Mouse (Mus musculus): ENCODE measurements around the gene Izumo4. TPM values are rescaled to one million over a fixed set of nuclear protein-coding genes. Genes with fewer than 3 reads are reported as not detected.

Gene Izumo4
- polyA plus RNA-seq, 1 experiment from 2014 or later, result 15.5 TPM

- DNase-seq (ENCODE audit: low spot score), result no peak
- Histone ChIP-seq H3K9me3 (ENCODE audit: control insufficient read depth, low read length) (no peaks in the 10 kb centered on the region), H3K4me1 (replicated peaks; ENCODE audit: control insufficient read depth, insufficient read depth, low read length) (peaks cover 26% of the 10 kb centered on the region), H3K4me3 (ENCODE audit: low read depth, low read length) (no peak overlapping the region), H3K27ac (ENCODE audit: low read depth) (no peak overlapping the region), H3K9ac (ENCODE audit: low read length) (no peak overlapping the region), H3K27me3 (replicated peaks; ENCODE audit: control insufficient read depth, insufficient read depth, low read length) (no peaks in the 10 kb centered on the region), H3K36me3 (ENCODE audit: control insufficient read depth, insufficient read depth, low read length) (no peaks in the 10 kb centered on the region), H3K4me2 (ENCODE audit: low read length) (no peak overlapping the region)
- no peak for ATAC-seq (replicated peaks; ENCODE audit: low FRiP score, low TSS enrichment, low read depth)
- 63% methylated on average over 9 of the region's 9 CpGs for WGBS
Observed at GRCm38 (mm10) chr10:80679556-80680259, 22.3 kb upstream of the Izumo4 start.

- peaks cover 3% of the 10 kb centered on the region; the same call in 1 of the 2 replicates for H3K36me3 ChIP-seq (ENCODE audit: control insufficient read depth, insufficient read depth, low read length)
- no peak overlapping the region for H3K4me3 ChIP-seq (ENCODE audit: low read depth, low read length)
- 81% methylated on average over 2 of the region's 2 CpGs for WGBS
- ATAC-seq (replicated peaks; ENCODE audit: low FRiP score, low TSS enrichment, low read depth) (no peak), DNase-seq (ENCODE audit: low spot score) (no peak)
- no peak overlapping the region for H3K9ac ChIP-seq (ENCODE audit: low read length)
- no peaks in the 10 kb centered on the region for H3K9me3 ChIP-seq (ENCODE audit: control insufficient read depth, low read length)
- H3K4me1 ChIP-seq (replicated peaks; ENCODE audit: control insufficient read depth, insufficient read depth, low read length), result peaks cover 22% of the 10 kb centered on the region
- no peaks in the 10 kb centered on the region for H3K27me3 ChIP-seq (replicated peaks; ENCODE audit: control insufficient read depth, insufficient read depth, low read length)
- H3K27ac ChIP-seq (ENCODE audit: low read depth), result no peak overlapping the region
- H3K4me2 ChIP-seq (ENCODE audit: low read length), result no peak overlapping the region
Observed at GRCm38 (mm10) chr10:80680260-80680696, 21.7 kb upstream of the Izumo4 start.

GRCm38 (mm10) chr10:80682003-80682402, 20.0 kb upstream of the Izumo4 start:
- no peak overlapping the region for H3K4me3 ChIP-seq (ENCODE audit: low read depth, low read length)
- H3K36me3 ChIP-seq (ENCODE audit: control insufficient read depth, insufficient read depth, low read length), result peaks cover 20% of the 10 kb centered on the region
- H3K9ac ChIP-seq (ENCODE audit: low read length), result no peak overlapping the region
- WGBS, result 91% methylated on average over 6 of the region's 6 CpGs
- no peak overlapping the region for H3K27ac ChIP-seq (ENCODE audit: low read depth)
- H3K4me1 ChIP-seq (replicated peaks; ENCODE audit: control insufficient read depth, insufficient read depth, low read length), result peaks cover 21% of the 10 kb centered on the region
- no peaks in the 10 kb centered on the region for H3K9me3 ChIP-seq (ENCODE audit: control insufficient read depth, low read length)
- DNase-seq (ENCODE audit: low spot score) (no peak), ATAC-seq (replicated peaks; ENCODE audit: low FRiP score, low TSS enrichment, low read depth) (no peak)
- no peaks in the 10 kb centered on the region for H3K27me3 ChIP-seq (replicated peaks; ENCODE audit: control insufficient read depth, insufficient read depth, low read length)
- no peak overlapping the region for H3K4me2 ChIP-seq (ENCODE audit: low read length)

- Histone ChIP-seq H3K27ac (ENCODE audit: low read depth) (no peak overlapping the region), H3K27me3 (replicated peaks; ENCODE audit: control insufficient read depth, insufficient read depth, low read length) (no peaks in the 10 kb centered on the region), H3K9me3 (ENCODE audit: control insufficient read depth, low read length) (no peaks in the 10 kb centered on the region), H3K4me2 (ENCODE audit: low read length) (no peak overlapping the region), H3K4me1 (replicated peaks; ENCODE audit: control insufficient read depth, insufficient read depth, low read length) (peaks cover 4% of the 10 kb centered on the region), H3K9ac (ENCODE audit: low read length) (no peak overlapping the region), H3K4me3 (ENCODE audit: low read depth, low read length) (no peak overlapping the region), H3K36me3 (ENCODE audit: control insufficient read depth, insufficient read depth, low read length) (peaks cover 28% of the 10 kb centered on the region)
- 95% methylated on average over 1 of the region's 1 CpGs for WGBS
- DNase-seq (ENCODE audit: low spot score) (no peak), ATAC-seq (replicated peaks; ENCODE audit: low FRiP score, low TSS enrichment, low read depth) (no peak)
Observed at GRCm38 (mm10) chr10:80683647-80684046, 18.3 kb upstream of the Izumo4 start.

GRCm38 (mm10) chr10:80684214-80684613, 17.8 kb upstream of the Izumo4 start:
- DNase-seq (ENCODE audit: low spot score), result no peak
- ATAC-seq (replicated peaks; ENCODE audit: low FRiP score, low TSS enrichment, low read depth), result no peak
- H3K27me3 ChIP-seq (replicated peaks; ENCODE audit: control insufficient read depth, insufficient read depth, low read length), result no peaks in the 10 kb centered on the region

GRCm38 (mm10) chr10:80684984-80685383, 17.0 kb upstream of the Izumo4 start:
- H3K36me3 ChIP-seq (ENCODE audit: control insufficient read depth, insufficient read depth, low read length), result peaks cover 40% of the 10 kb centered on the region
- H3K27me3 ChIP-seq (replicated peaks; ENCODE audit: control insufficient read depth, insufficient read depth, low read length), result no peaks in the 10 kb centered on the region
- no peaks in the 10 kb centered on the region for H3K4me1 ChIP-seq (replicated peaks; ENCODE audit: control insufficient read depth, insufficient read depth, low read length)
- no peaks in the 10 kb centered on the region for H3K9me3 ChIP-seq (ENCODE audit: control insufficient read depth, low read length)
- H3K4me2 ChIP-seq (ENCODE audit: low read length), result no peak overlapping the region
- no peak overlapping the region for H3K9ac ChIP-seq (ENCODE audit: low read length)
- H3K4me3 ChIP-seq (ENCODE audit: low read depth, low read length), result no peak overlapping the region
- ATAC-seq (replicated peaks; ENCODE audit: low FRiP score, low TSS enrichment, low read depth) (no peak), DNase-seq (ENCODE audit: low spot score) (no peak)
- no peak overlapping the region for H3K27ac ChIP-seq (ENCODE audit: low read depth)
- WGBS, result 82% methylated on average over 4 of the region's 4 CpGs

More at GRCm38 (mm10) chr10:80684214-80684613, 17.8 kb upstream of the Izumo4 start:
- H3K9me3 ChIP-seq (ENCODE audit: control insufficient read depth, low read length), result no peaks in the 10 kb centered on the region
- no peak overlapping the region for H3K4me3 ChIP-seq (ENCODE audit: low read depth, low read length)
- H3K4me2 ChIP-seq (ENCODE audit: low read length), result no peak overlapping the region
- H3K9ac ChIP-seq (ENCODE audit: low read length), result no peak overlapping the region
- peaks cover 32% of the 10 kb centered on the region for H3K36me3 ChIP-seq (ENCODE audit: control insufficient read depth, insufficient read depth, low read length)
- H3K27ac ChIP-seq (ENCODE audit: low read depth), result no peak overlapping the region
- 59% methylated on average over 6 of the region's 6 CpGs for WGBS
- H3K4me1 ChIP-seq (replicated peaks; ENCODE audit: control insufficient read depth, insufficient read depth, low read length), result no peaks in the 10 kb centered on the region

- Histone ChIP-seq H3K9ac (ENCODE audit: low read length) (no peak overlapping the region), H3K36me3 (ENCODE audit: control insufficient read depth, insufficient read depth, low read length) (peaks cover 54% of the 10 kb centered on the region), H3K4me2 (ENCODE audit: low read length) (no peak overlapping the region), H3K27ac (ENCODE audit: low read depth) (no peak overlapping the region), H3K27me3 (replicated peaks; ENCODE audit: control insufficient read depth, insufficient read depth, low read length) (no peaks in the 10 kb centered on the region), H3K4me3 (ENCODE audit: low read depth, low read length) (no peak overlapping the region), H3K9me3 (ENCODE audit: control insufficient read depth, low read length) (no peaks in the 10 kb centered on the region), H3K4me1 (replicated peaks; ENCODE audit: control insufficient read depth, insufficient read depth, low read length) (no peaks in the 10 kb centered on the region)
- ATAC-seq (replicated peaks; ENCODE audit: low FRiP score, low TSS enrichment, low read depth), result no peak
- DNase-seq (ENCODE audit: low spot score), result no peak
- 94% methylated on average over 3 of the region's 3 CpGs for WGBS
Observed at GRCm38 (mm10) chr10:80686617-80687016, 15.4 kb upstream of the Izumo4 start.

GRCm38 (mm10) chr10:80687850-80688249, 14.1 kb upstream of the Izumo4 start:
- Histone ChIP-seq H3K36me3 (ENCODE audit: control insufficient read depth, insufficient read depth, low read length) (peaks cover 55% of the 10 kb centered on the region), H3K4me1 (replicated peaks; ENCODE audit: control insufficient read depth, insufficient read depth, low read length) (no peaks in the 10 kb centered on the region), H3K9me3 (ENCODE audit: control insufficient read depth, low read length) (no peaks in the 10 kb centered on the region), H3K9ac (ENCODE audit: low read length) (no peak overlapping the region), H3K27me3 (replicated peaks; ENCODE audit: control insufficient read depth, insufficient read depth, low read length) (no peaks in the 10 kb centered on the region), H3K4me3 (ENCODE audit: low read depth, low read length) (no peak overlapping the region), H3K4me2 (ENCODE audit: low read length) (no peak overlapping the region), H3K27ac (ENCODE audit: low read depth) (no peak overlapping the region)
- WGBS, result 49% methylated on average over 5 of the region's 5 CpGs
- DNase-seq (ENCODE audit: low spot score) (peak; percentile 74), ATAC-seq (replicated peaks; ENCODE audit: low FRiP score, low TSS enrichment, low read depth) (no peak; the same call in 1 of the 2 replicates)

All from intestine, embryonic 14.5 days (tissue).